In the genomic region with DNA sequence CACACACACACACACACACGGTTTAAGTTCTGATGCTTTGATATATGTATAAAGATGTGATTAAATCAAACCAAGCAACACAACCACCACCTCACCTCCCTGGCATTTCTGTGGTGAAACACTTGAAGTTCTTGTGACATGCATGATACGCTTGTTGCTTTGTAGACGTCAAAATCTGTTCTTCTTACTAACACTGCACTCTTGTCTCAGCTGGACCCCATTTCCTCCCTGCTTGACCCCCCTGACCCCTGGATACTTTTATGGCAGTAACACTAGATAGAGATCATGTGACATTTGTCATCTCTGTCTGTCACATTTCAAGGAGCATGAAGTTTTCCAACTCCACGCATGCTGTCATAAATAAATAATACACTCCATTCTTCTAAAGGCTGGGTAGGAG, we compare ENCODE assay signal across 25 mouse cellular contexts. TPM values are rescaled to one million over a fixed set of nuclear protein-coding genes. Genes with fewer than 3 reads are reported as not detected.
DNase-seq lines count a peak whose midpoint lies in the region; ATAC-seq and TF ChIP-seq lines count a peak whose summit lies in the region.
"Had no signal": no experiment of that assay in that cellular context is flagged by ENCODE, and none has a peak within 500 bp of the region (broad histone marks: within the 10 kb centered on the region; RNA-seq: fewer than 3 reads in every experiment).

No protein-coding gene starts in this region.

- no peak for TF ChIP-seq POLR2A in kidney, adult 2 months (IDR thresholded peaks at IDR 0.05; ENCODE audit: low read depth, low read length)
- no peak for TF ChIP-seq POLR2A in lung, adult 2 months (IDR thresholded peaks at IDR 0.05; ENCODE audit: borderline replicate concordance, extremely low read depth, low read depth, low read length)

- POLR2A ChIA-PET in Patski (lab: Charles Lee), result no interaction called here

- H3K9ac ChIP-seq in kidney, embryonic 16.5 days (replicated peaks; ENCODE audit: low read length), result no peak overlapping the region
- H3K9ac ChIP-seq in lung, embryonic 16.5 days (ENCODE audit: low read length), result no peak overlapping the region
- H3K9ac ChIP-seq: embryonic facial prominence, embryonic 15.5 days; forebrain, embryonic 15.5 days; heart, embryonic 13.5 days; hindbrain, embryonic 13.5 days; liver, embryonic 15.5 days; midbrain, embryonic 12.5 days had no signal

- H3K27ac ChIP-seq in kidney, adult 2 months (ENCODE audit: insufficient read depth, low read depth, low read length), result no peak overlapping the region
- H3K27ac ChIP-seq in kidney, embryonic 16.5 days (ENCODE audit: low read length), result no peak overlapping the region
- H3K27ac ChIP-seq in lung, embryonic 16.5 days (ENCODE audit: low read length), result 0 out of 2 replicates have a peak overlapping the region, but pooled peaks have one; percentile 10
- peak overlapping the region; percentile 71 for H3K27ac ChIP-seq in embryonic facial prominence, embryonic 10.5 days (replicated peaks)
- H3K27ac ChIP-seq: forebrain, embryonic 15.5 days; heart, embryonic 13.5 days; hindbrain, embryonic 13.5 days; liver, embryonic 15.5 days; midbrain, embryonic 12.5 days had no signal

- H3K36me3 ChIP-seq in kidney, adult 2 months (ENCODE audit: control insufficient read depth, insufficient read depth, low read length), result no peaks in the 10 kb centered on the region
- no peaks in the 10 kb centered on the region for H3K36me3 ChIP-seq in kidney, embryonic 16.5 days (ENCODE audit: insufficient read depth, low read length)
- no peaks in the 10 kb centered on the region for H3K36me3 ChIP-seq in lung, embryonic 16.5 days (ENCODE audit: control insufficient read depth, insufficient read depth, low read length)
- no peaks in the 10 kb centered on the region for H3K36me3 ChIP-seq in embryonic facial prominence, embryonic 10.5 days (replicated peaks)
- H3K36me3 ChIP-seq: embryonic facial prominence, embryonic 15.5 days; forebrain, embryonic 15.5 days; heart, embryonic 13.5 days; hindbrain, embryonic 13.5 days; liver, embryonic 15.5 days; midbrain, embryonic 12.5 days had no signal

- no peaks in the 10 kb centered on the region for H3K4me1 ChIP-seq in kidney, adult 2 months (ENCODE audit: control insufficient read depth, insufficient read depth, low read length)
- peaks cover 10% of the 10 kb centered on the region for H3K4me1 ChIP-seq in kidney, embryonic 16.5 days (ENCODE audit: insufficient read depth, low read length)
- H3K4me1 ChIP-seq in lung, embryonic 16.5 days (replicated peaks; ENCODE audit: control insufficient read depth, insufficient read depth, low read length), result peaks cover 25% of the 10 kb centered on the region
- H3K4me1 ChIP-seq in lung, adult 2 months (ENCODE audit: control insufficient read depth, insufficient read depth, low read length), result no peaks in the 10 kb centered on the region
- peaks cover 57% of the 10 kb centered on the region for H3K4me1 ChIP-seq in embryonic facial prominence, embryonic 10.5 days
- H3K4me1 ChIP-seq: liver, embryonic 15.5 days had no signal

- in situ Hi-C loops in Patski (cut with MboI; ENCODE audit: low pct_unique_long_range_greater_than_20kb), result no loop called here

- no peaks in the 10 kb centered on the region for H3K9me3 ChIP-seq in kidney, embryonic 16.5 days (ENCODE audit: low read length)
- no peaks in the 10 kb centered on the region for H3K9me3 ChIP-seq in lung, embryonic 16.5 days (ENCODE audit: control insufficient read depth, low read length)
- no peaks in the 10 kb centered on the region for H3K9me3 ChIP-seq in embryonic facial prominence, embryonic 10.5 days
- H3K9me3 ChIP-seq: embryonic facial prominence, embryonic 15.5 days; forebrain, embryonic 15.5 days; heart, embryonic 13.5 days; hindbrain, embryonic 13.5 days; liver, embryonic 15.5 days; midbrain, embryonic 12.5 days had no signal

- no peak for ATAC-seq in kidney, embryonic 16.5 days (ENCODE audit: low FRiP score, low TSS enrichment)
- ATAC-seq in lung, embryonic 16.5 days (ENCODE audit: low read depth), result no peak
- ATAC-seq in Patski, result peak; percentile 20
- ATAC-seq: CD4-positive, CD25-positive, alpha-beta regulatory T cell, adult 4 months; forebrain, embryonic 15.5 days had no signal

- no peak for TF ChIP-seq CTCF in kidney, adult 2 months (conservative IDR thresholded peaks at IDR 0.05; ENCODE audit: insufficient read depth, insufficient read length, low read depth, low read length)
- TF ChIP-seq CTCF in lung, adult 2 months (IDR thresholded peaks at IDR 0.05; ENCODE audit: insufficient read depth, low read length), result no peak
- TF ChIP-seq CTCF in Patski (IDR thresholded peaks at IDR 0.05), result no peak

- no peak overlapping the region for H3K4me2 ChIP-seq in kidney, embryonic 16.5 days (replicated peaks; ENCODE audit: low read depth, low read length)
- H3K4me2 ChIP-seq in lung, embryonic 16.5 days (ENCODE audit: low read depth, low read length), result no peak overlapping the region
- H3K4me2 ChIP-seq: embryonic facial prominence, embryonic 15.5 days; forebrain, embryonic 15.5 days; heart, embryonic 13.5 days; hindbrain, embryonic 13.5 days; liver, embryonic 15.5 days; midbrain, embryonic 12.5 days had no signal

- peak; percentile 21 for DNase-seq in kidney, adult 2 months
- DNase-seq in lung, adult 2 months, result no peak
- no peak for DNase-seq in Patski (ENCODE audit: low read depth, low spot score)
- peak; percentile 58 for DNase-seq in embryonic facial prominence, embryonic 10.5 days (ENCODE audit: low spot score)
- DNase-seq in cerebellum, adult 9-10 months, result no peak
- DNase-seq in heart, adult 8-10 months (ENCODE audit: low spot score), result no peak
- DNase-seq: adrenal gland, postnatal 36 days; cerebellum, adult 9-11 months; gastrocnemius, postnatal 14 days; heart, adult 11 months; heart, postnatal 14 days; left cerebral cortex, postnatal 4 days; liver; thymus, adult 18-20 months; thymus, postnatal 36 days had no signal

- CTCF ChIA-PET in Patski (lab: Charles Lee), result no interaction called here

- 61% methylated on average over 4 of the region's 4 CpGs for WGBS in kidney, adult 2 months
- WGBS in kidney, embryonic 16.5 days, result 56% methylated on average over 4 of the region's 4 CpGs
- 47% methylated on average over 4 of the region's 4 CpGs for WGBS in lung, embryonic 16.5 days
- 59% methylated on average over 4 of the region's 4 CpGs for WGBS in lung, adult 2 months
- WGBS in embryonic facial prominence, embryonic 10.5 days, result 45% methylated on average over 4 of the region's 4 CpGs

- no peak overlapping the region for H3K4me3 ChIP-seq in kidney, adult 2 months (ENCODE audit: insufficient read depth, low read depth, low read length)
- no peak overlapping the region for H3K4me3 ChIP-seq in kidney, embryonic 16.5 days (ENCODE audit: low read length)
- H3K4me3 ChIP-seq in lung, embryonic 16.5 days (ENCODE audit: low read length), result no peak overlapping the region
- no peak overlapping the region for H3K4me3 ChIP-seq in lung, adult 2 months (replicated peaks; ENCODE audit: extremely low read depth, low read depth, low read length)
- no peak overlapping the region for H3K4me3 ChIP-seq in embryonic facial prominence, embryonic 10.5 days
- H3K4me3 ChIP-seq: embryonic facial prominence, embryonic 15.5 days; forebrain, embryonic 15.5 days; heart, embryonic 13.5 days; hindbrain, embryonic 13.5 days; liver, embryonic 15.5 days; midbrain, embryonic 12.5 days had no signal

- H3K27me3 ChIP-seq in kidney, adult 2 months (replicated peaks; ENCODE audit: control insufficient read depth, insufficient read depth, low read length), result no peaks in the 10 kb centered on the region
- H3K27me3 ChIP-seq in kidney, embryonic 16.5 days (ENCODE audit: insufficient read depth, low read length), result no peaks in the 10 kb centered on the region
- H3K27me3 ChIP-seq in lung, embryonic 16.5 days (ENCODE audit: control insufficient read depth, insufficient read depth, low read depth, low read length), result no peaks in the 10 kb centered on the region
- no peaks in the 10 kb centered on the region for H3K27me3 ChIP-seq in Patski
- no peaks in the 10 kb centered on the region for H3K27me3 ChIP-seq in embryonic facial prominence, embryonic 10.5 days (replicated peaks; ENCODE audit: low read depth, poor library complexity, severe bottlenecking)
- H3K27me3 ChIP-seq: embryonic facial prominence, embryonic 15.5 days; forebrain, embryonic 15.5 days; heart, embryonic 13.5 days; hindbrain, embryonic 13.5 days; liver, embryonic 15.5 days; midbrain, embryonic 12.5 days had no signal

RNA-seq across cellular contexts. Expression of a gene that starts 59.7 kb away (rescaled TPM):
- polyA plus RNA-seq in kidney, adult 2 months (2012; rRNA removed), result 15.6 and 16.1 TPM in 2 replicates
- 59.8 and 61.8 TPM in 2 replicates for polyA plus RNA-seq in kidney, embryonic 16.5 days (2015; fragmentation: Nextera tagmentation; extraction: Ambion mirVana)
- 109 and 117 TPM in 2 replicates for polyA plus RNA-seq in lung, embryonic 16.5 days (2015; fragmentation: Nextera tagmentation; extraction: Ambion mirVana)
- polyA plus RNA-seq in lung, adult 2 months (2012; rRNA removed), result 38.6 and 51.1 TPM in 2 replicates
- polyA plus RNA-seq in Patski (2021), result 0.17 TPM
- polyA plus RNA-seq in embryonic facial prominence, embryonic 10.5 days (2016; fragmentation: Nextera tagmentation; extraction: Ambion mirVana), result 50.4 and 67.6 TPM in 2 replicates
- total RNA-seq in heart, adult 8-10 months (2022), result 10 to 100 TPM in 3 of 4 experiments, 1 to 10 TPM in 1; 8.1 to 12.6 (median 10.9) TPM
- total RNA-seq: monocyte, adult 5-6 weeks had no signal
- polyA plus RNA-seq: CD4-positive, CD25-positive, alpha-beta regulatory T cell, adult 4 months had no signal

Comparison
In these comparisons a context has a peak if more than half of its experiments do, and no peak if none do; other contexts are left out.
1. DNase-seq: peak in kidney, adult 2 months (single experiment) and embryonic facial prominence, embryonic 10.5 days (single experiment); none in lung, adult 2 months (single experiment), Patski (single experiment), cerebellum, adult 9-10 months (single experiment) and heart, adult 8-10 months (single experiment).
2. H3K27ac ChIP-seq: peak in lung, embryonic 16.5 days (single experiment) and embryonic facial prominence, embryonic 10.5 days (single experiment); none in kidney, adult 2 months (single experiment) and kidney, embryonic 16.5 days (single experiment).
3. RNA of a gene that starts 59.7 kb away (polyA plus RNA-seq): 109 to 117 TPM in lung, embryonic 16.5 days, 50.4 to 67.6 TPM in embryonic facial prominence, embryonic 10.5 days, 59.8 to 61.8 TPM in kidney, embryonic 16.5 days, 38.6 to 51.1 TPM in lung, adult 2 months and 15.6 to 16.1 TPM in kidney, adult 2 months; 0.17 TPM in Patski (single experiment); every median in the first group is over 10 times any median in the second.